Mouse (Mus musculus) CH12F3 (cell line): Measurements from ENCODE around the gene Polr2g.

Source experiments
- in situ Hi-C: fragments of 300-500 bp; cut with MboI; formaldehyde crosslinking; loops from 2 replicates; pipeline ENCODE4 v1.14.3; 2020; ENCODE audit warnings: low sequenced_read_pairs

The Polr2g gene

GRCm38 (mm10) chr19:8818801-8819595, 20.6 kb upstream of the Polr2g start, which contains the start of gene Ttc9c:
TSS of gene Ttc9c (minus strand) at chr19:8819333.
- in situ Hi-C loops, result no loop called here

- in situ Hi-C loops, result no loop called here
Observed at GRCm38 (mm10) chr19:8818301-8818798, 20.0 kb upstream of the Polr2g start.

GRCm38 (mm10) chr19:8817001-8817400, 18.6 kb upstream of the Polr2g start:
- in situ Hi-C loops, result no loop called here

- in situ Hi-C loops, result no loop called here
Observed at GRCm38 (mm10) chr19:8815812-8816211, 17.4 kb upstream of the Polr2g start.

- in situ Hi-C loops, result no loop called here
Observed at GRCm38 (mm10) chr19:8806810-8807209, 8.4 kb upstream of the Polr2g start.

- in situ Hi-C loops, result no loop called here
Observed at GRCm38 (mm10) chr19:8803879-8804660, 5.7 kb upstream of the Polr2g start.

GRCm38 (mm10) chr19:8803204-8803780, 4.9 kb upstream of the Polr2g start:
- in situ Hi-C loops, result no loop called here

- in situ Hi-C loops, result no loop called here
Observed at GRCm38 (mm10) chr19:8802130-8802821, 3.9 kb upstream of the Polr2g start, which contains the start of gene Zbtb3. TSS of gene Zbtb3 (plus strand) at chr19:8802555.

- in situ Hi-C loops, result no loop called here
Observed at GRCm38 (mm10) chr19:8798947-8799315, 554 bp upstream of the Polr2g start.

- in situ Hi-C loops, result no loop called here
Observed at GRCm38 (mm10) chr19:8790171-8790570, 8.2 kb downstream of the Polr2g start.

- in situ Hi-C loops, result no loop called here
Observed at GRCm38 (mm10) chr19:8789171-8789570, 9.2 kb downstream of the Polr2g start.

- in situ Hi-C loops, result no loop called here
Observed at GRCm38 (mm10) chr19:8788521-8788920, 9.9 kb downstream of the Polr2g start.

GRCm38 (mm10) chr19:8786008-8786781, 12.2 kb downstream of the Polr2g start, which contains the start of gene Taf6l:
TSS of gene Taf6l (minus strand) at chr19:8786417.
- in situ Hi-C loops, result no loop called here

GRCm38 (mm10) chr19:8774951-8775421, 23.4 kb downstream of the Polr2g start:
- in situ Hi-C loops, result no loop called here

- in situ Hi-C loops, result no loop called here
Observed at GRCm38 (mm10) chr19:8774086-8774835, 24.1 kb downstream of the Polr2g start, which contains the start of gene Tmem179b. TSS of gene Tmem179b (minus strand) at chr19:8774467.

GRCm38 (mm10) chr19:8773409-8773808, 25.0 kb downstream of the Polr2g start:
- in situ Hi-C loops, result no loop called here

- in situ Hi-C loops, result no loop called here
Observed at GRCm38 (mm10) chr19:8772996-8773395, 25.4 kb downstream of the Polr2g start.

- in situ Hi-C loops, result no loop called here
Observed at GRCm38 (mm10) chr19:8770567-8771270, 27.7 kb downstream of the Polr2g start, which contains the start of gene Tmem223. TSS of gene Tmem223 (plus strand) at chr19:8770996.
